Mouse (Mus musculus): ENCODE measurements around the gene Il1f10. TPM values are rescaled to one million over a fixed set of nuclear protein-coding genes. Genes with fewer than 3 reads are reported as not detected.

The Il1f10 gene
- not detected in 2 replicates for polyA plus RNA-seq (2015; fragmentation: Nextera tagmentation; extraction: Ambion mirVana)

- H3K4me3 ChIP-seq: no peak within 1 kb of the TSS
- no peak for ATAC-seq (ENCODE audit: low FRiP score, low read depth)
- no peak within 1 kb of the TSS for H3K9ac ChIP-seq
- H3K4me1 ChIP-seq (replicated peaks): no peaks in the 10 kb centered on the region
- no peaks in the 10 kb centered on the region for H3K27me3 ChIP-seq
- no peaks in the 10 kb centered on the region for H3K36me3 ChIP-seq
- 84% methylated on average over 5 of the region's 5 CpGs for WGBS
- H3K9me3 ChIP-seq: no peaks in the 10 kb centered on the region
- no peak within 1 kb of the TSS for H3K4me2 ChIP-seq
- H3K27ac ChIP-seq (replicated peaks): no peak within 1 kb of the TSS
Observed at GRCm38 (mm10) chr2:24290896-24291295, at the start of gene Il1f10. Gene Il1f10, plus strand, starts transcription at chr2:24291196.

GRCm38 (mm10) chr2:24267503-24267902 lies 23.5 kb upstream of the Il1f10 start:
- no peak overlapping the region for H3K4me3 ChIP-seq
- WGBS: 90% methylated on average over 1 of the region's 1 CpGs
- no peaks in the 10 kb centered on the region for H3K4me1 ChIP-seq (replicated peaks)
- no peak overlapping the region for H3K9ac ChIP-seq
- no peak overlapping the region for H3K27ac ChIP-seq (replicated peaks)
- H3K9me3 ChIP-seq: no peaks in the 10 kb centered on the region
- H3K36me3 ChIP-seq: no peaks in the 10 kb centered on the region
- ATAC-seq (ENCODE audit: low FRiP score, low read depth): no peak
- H3K27me3 ChIP-seq: no peaks in the 10 kb centered on the region
- no peak overlapping the region for H3K4me2 ChIP-seq

- WGBS: 86% methylated on average over 2 of the region's 2 CpGs
- no peaks in the 10 kb centered on the region for H3K36me3 ChIP-seq
- no peaks in the 10 kb centered on the region for H3K4me1 ChIP-seq (replicated peaks)
- no peaks in the 10 kb centered on the region for H3K9me3 ChIP-seq
- H3K27me3 ChIP-seq: no peaks in the 10 kb centered on the region
- no peak overlapping the region for H3K4me3 ChIP-seq
- no peak overlapping the region for H3K9ac ChIP-seq
- H3K27ac ChIP-seq (replicated peaks): no peak overlapping the region
- H3K4me2 ChIP-seq: no peak overlapping the region
- ATAC-seq (ENCODE audit: low FRiP score, low read depth): no peak
Observed at GRCm38 (mm10) chr2:24273619-24274018, 17.4 kb upstream of the Il1f10 start.

GRCm38 (mm10) chr2:24275146-24275545 lies 15.8 kb upstream of the Il1f10 start:
- ATAC-seq (ENCODE audit: low FRiP score, low read depth): no peak
- 9% methylated on average over 1 of the region's 1 CpGs for WGBS
- Histone ChIP-seq H3K36me3 (no peaks in the 10 kb centered on the region), H3K27ac (replicated peaks) (no peak overlapping the region), H3K27me3 (no peaks in the 10 kb centered on the region), H3K4me2 (no peak overlapping the region), H3K4me1 (replicated peaks) (no peaks in the 10 kb centered on the region), H3K4me3 (no peak overlapping the region), H3K9ac (no peak overlapping the region), H3K9me3 (no peaks in the 10 kb centered on the region)

- no peak within 1 kb of the TSS for H3K4me2 ChIP-seq
- no peaks in the 10 kb centered on the region for H3K9me3 ChIP-seq
- H3K4me1 ChIP-seq (replicated peaks): no peaks in the 10 kb centered on the region
- H3K4me3 ChIP-seq: no peak within 1 kb of the TSS
- H3K9ac ChIP-seq: no peak within 1 kb of the TSS
- no peak within 1 kb of the TSS for H3K27ac ChIP-seq (replicated peaks)
- ATAC-seq (ENCODE audit: low FRiP score, low read depth): no peak
- H3K27me3 ChIP-seq: no peaks in the 10 kb centered on the region
- no peaks in the 10 kb centered on the region for H3K36me3 ChIP-seq
Observed at GRCm38 (mm10) chr2:24276654-24277053, 14.3 kb upstream of the Il1f10 start, which contains the start of gene Il1f5. Gene Il1f5, plus strand, starts transcription at chr2:24276954.

GRCm38 (mm10) chr2:24294616-24295015 lies 3.6 kb downstream of the Il1f10 start:
- Histone ChIP-seq H3K36me3 (no peaks in the 10 kb centered on the region), H3K4me1 (replicated peaks) (no peaks in the 10 kb centered on the region), H3K4me2 (no peak overlapping the region), H3K9ac (no peak overlapping the region), H3K27ac (replicated peaks) (no peak overlapping the region), H3K4me3 (no peak overlapping the region), H3K9me3 (no peaks in the 10 kb centered on the region), H3K27me3 (no peaks in the 10 kb centered on the region)
- 56% methylated on average over 1 of the region's 1 CpGs for WGBS
- ATAC-seq (ENCODE audit: low FRiP score, low read depth): no peak

GRCm38 (mm10) chr2:24296837-24297236 lies 5.8 kb downstream of the Il1f10 start:
- Histone ChIP-seq H3K4me1 (replicated peaks) (no peaks in the 10 kb centered on the region), H3K4me3 (no peak overlapping the region), H3K27me3 (no peaks in the 10 kb centered on the region), H3K36me3 (no peaks in the 10 kb centered on the region), H3K27ac (replicated peaks) (no peak overlapping the region), H3K4me2 (no peak overlapping the region), H3K9me3 (no peaks in the 10 kb centered on the region), H3K9ac (no peak overlapping the region)
- 2% methylated on average over 3 of the region's 3 CpGs for WGBS
- ATAC-seq (ENCODE audit: low FRiP score, low read depth): peak; percentile 71; the same call in 1 of the 2 replicates

- no peak for ATAC-seq (ENCODE audit: low FRiP score, low read depth)
- Histone ChIP-seq H3K4me3 (no peak overlapping the region), H3K36me3 (no peaks in the 10 kb centered on the region), H3K27ac (replicated peaks) (no peak overlapping the region), H3K27me3 (no peaks in the 10 kb centered on the region), H3K9me3 (no peaks in the 10 kb centered on the region), H3K4me1 (replicated peaks) (no peaks in the 10 kb centered on the region), H3K9ac (no peak overlapping the region), H3K4me2 (no peak overlapping the region)
- WGBS: 77% methylated on average over 6 of the region's 6 CpGs
Observed at GRCm38 (mm10) chr2:24311302-24312001, 20.5 kb downstream of the Il1f10 start.

GRCm38 (mm10) chr2:24316919-24317318 lies 25.9 kb downstream of the Il1f10 start:
- no peak for ATAC-seq (ENCODE audit: low FRiP score, low read depth)
- no peak overlapping the region for H3K9ac ChIP-seq
- no peaks in the 10 kb centered on the region for H3K27me3 ChIP-seq
- no peaks in the 10 kb centered on the region for H3K9me3 ChIP-seq
- H3K4me1 ChIP-seq (replicated peaks): no peaks in the 10 kb centered on the region
- no peaks in the 10 kb centered on the region for H3K36me3 ChIP-seq
- H3K4me2 ChIP-seq: no peak overlapping the region
- H3K4me3 ChIP-seq: no peak overlapping the region
- no peak overlapping the region for H3K27ac ChIP-seq (replicated peaks)
- WGBS: 87% methylated on average over 1 of the region's 1 CpGs

GRCm38 (mm10) chr2:24317919-24318598 lies 27.1 kb downstream of the Il1f10 start:
- Histone ChIP-seq H3K4me3 (no peak overlapping the region), H3K27me3 (no peaks in the 10 kb centered on the region), H3K36me3 (no peaks in the 10 kb centered on the region), H3K9me3 (no peaks in the 10 kb centered on the region), H3K27ac (replicated peaks) (no peak overlapping the region), H3K4me1 (replicated peaks) (no peaks in the 10 kb centered on the region), H3K9ac (no peak overlapping the region), H3K4me2 (no peak overlapping the region)
- 88% methylated on average over 4 of the region's 4 CpGs for WGBS
- no peak for ATAC-seq (ENCODE audit: low FRiP score, low read depth)

- Histone ChIP-seq H3K27me3 (no peaks in the 10 kb centered on the region), H3K9me3 (no peaks in the 10 kb centered on the region), H3K9ac (no peak overlapping the region), H3K4me1 (replicated peaks) (no peaks in the 10 kb centered on the region), H3K36me3 (no peaks in the 10 kb centered on the region), H3K4me3 (no peak overlapping the region), H3K4me2 (no peak overlapping the region), H3K27ac (replicated peaks) (no peak overlapping the region)
- ATAC-seq (ENCODE audit: low FRiP score, low read depth): no peak
- 65% methylated on average over 3 of the region's 3 CpGs for WGBS
Observed at GRCm38 (mm10) chr2:24335333-24335732, 44.3 kb downstream of the Il1f10 start.

- H3K4me1 ChIP-seq (replicated peaks): no peaks in the 10 kb centered on the region
- 81% methylated on average over 2 of the region's 2 CpGs for WGBS
Observed at GRCm38 (mm10) chr2:24336545-24336944, 45.5 kb downstream of the Il1f10 start, which contains the start of gene Il1rn. Gene Il1rn, plus strand, starts transcription at chr2:24336853.

More at GRCm38 (mm10) chr2:24336545-24336944, 45.5 kb downstream of the Il1f10 start, which contains the start of gene Il1rn:
- no peaks in the 10 kb centered on the region for H3K9me3 ChIP-seq
- H3K4me3 ChIP-seq: no peak within 1 kb of the TSS
- H3K27me3 ChIP-seq: no peaks in the 10 kb centered on the region
- no peak within 1 kb of the TSS for H3K27ac ChIP-seq (replicated peaks)
- no peak within 1 kb of the TSS for H3K4me2 ChIP-seq
- H3K9ac ChIP-seq: no peak within 1 kb of the TSS
- no peaks in the 10 kb centered on the region for H3K36me3 ChIP-seq
- no peak for ATAC-seq (ENCODE audit: low FRiP score, low read depth)

All from hindbrain, embryonic 15.5 days (tissue).